Mouse (Mus musculus) neural tube, embryonic 11.5 days (tissue): ENCODE results near the gene Rnh1. TPM values are rescaled to one million over a fixed set of nuclear protein-coding genes. Genes with fewer than 3 reads are reported as not detected.

Experiments used
- ATAC-seq: fragments of 200-750 bp; cut with Nextera tagmentation; 2 replicates; pipeline ENCODE4 v1.8.0; 2017; ENCODE audit warnings: moderate number of reproducible peaks, mild to moderate bottlenecking, moderate TSS enrichment, moderate library complexity; ENCODE audit not compliant: insufficient read depth, low FRiP score, low TSS enrichment
- DNase-seq: peaks from one replicate; pipeline ENCODE4 v3.0.0-alpha.2; 2015; ENCODE audit warnings: low spot score
- H3K27ac ChIP-seq: fragments of 300-500 bp; sonication (generic); 2 replicates; pipeline ENCODE4 v1.5.1; 2014; ENCODE audit warnings: low read depth, mild to moderate bottlenecking, low read length
- H3K27me3 ChIP-seq: fragments of 300-500 bp; sonication (generic); 2 replicates; pipeline ENCODE4 v1.6.1; 2014; ENCODE audit warnings: mild to moderate bottlenecking, low read length, mixed read lengths; ENCODE audit not compliant: control insufficient read depth, insufficient read depth
- H3K36me3 ChIP-seq: fragments of 300-500 bp; sonication (generic); 2 replicates; pipeline ENCODE4 v1.6.1; 2014; ENCODE audit warnings: mild to moderate bottlenecking, low read length, moderate library complexity, mixed read lengths; ENCODE audit not compliant: control insufficient read depth, insufficient read depth
- H3K4me1 ChIP-seq: fragments of 300-500 bp; sonication (generic); 2 replicates; pipeline ENCODE4 v1.6.1; 2014; ENCODE audit warnings: low read length, mixed read lengths; ENCODE audit not compliant: control insufficient read depth, insufficient read depth
- H3K4me2 ChIP-seq: fragments of 300-500 bp; sonication (generic); 2 replicates; pipeline ENCODE4 v1.6.1; 2014; ENCODE audit warnings: low read depth, mild to moderate bottlenecking, moderate library complexity
- H3K4me3 ChIP-seq: fragments of 300-500 bp; sonication (generic); 2 replicates; pipeline ENCODE4 v1.5.1; 2014; ENCODE audit warnings: low read depth, low read length
- H3K9ac ChIP-seq: fragments of 300-500 bp; sonication (generic); 2 replicates; pipeline ENCODE4 v1.6.1; 2014; ENCODE audit warnings: mild to moderate bottlenecking, low read length
- H3K9me3 ChIP-seq: fragments of 300-500 bp; sonication (generic); 2 replicates; pipeline ENCODE4 v1.6.1; 2016; ENCODE audit warnings: low read length; ENCODE audit not compliant: control insufficient read depth
- WGBS: fragments of 180-500 bp; shearing (Covaris S2); extraction: QIAGEN DNeasy Blood & Tissue Kit; methylation state at CpG from one replicate; pipeline ENCODE4 v1.1.7; 2014; 5-methylcytosine and 5-hydroxymethylcytosine counted together
- microRNA counts: library from miRNA; unstranded; fragments of <30 nt; microRNA quantifications from one replicate; lab custom pipeline; 2015
- microRNA-seq: library from miRNA; unstranded; fragments of <30 nt; microRNA quantifications from one replicate; pipeline ENCODE4, GENCODE M21; 2016
- polyA plus RNA-seq: library from polyadenylated mRNA; unstranded; fragments of >200 nt; fragmentation: Nextera tagmentation; extraction: Ambion mirVana; gene quantifications from 2 replicates; pipeline ENCODE4 v1.2.1, GENCODE M21; 2014

The Rnh1 gene
- polyA plus RNA-seq, 1 experiment from 2014 or later: 69.7 TPM

DNA sequence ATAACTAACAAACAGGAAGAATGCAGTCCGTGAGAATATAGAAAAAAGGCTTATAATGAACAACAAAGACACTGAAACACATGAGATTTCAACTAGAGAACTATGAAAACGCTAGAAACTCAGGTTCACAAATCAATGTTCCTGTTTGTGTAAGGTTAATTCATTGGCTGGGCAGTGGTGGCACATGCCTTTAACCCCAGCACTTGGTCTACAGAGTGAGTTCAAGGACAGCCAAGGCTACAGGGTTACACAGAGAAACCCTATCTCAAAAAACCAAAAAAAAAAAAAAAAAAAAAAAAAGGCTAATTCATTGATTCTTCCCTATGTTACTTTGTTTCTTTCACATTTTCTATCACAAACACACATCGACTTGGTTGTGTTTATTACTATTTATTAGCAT lies 52.1 kb downstream of the Rnh1 start:
- Histone ChIP-seq H3K9ac (no peak overlapping the region), H3K4me2 (no peak overlapping the region), H3K4me1 (no peaks in the 10 kb centered on the region), H3K27ac (no peak overlapping the region), H3K27me3 (no peaks in the 10 kb centered on the region), H3K9me3 (no peaks in the 10 kb centered on the region), H3K4me3 (no peak overlapping the region), H3K36me3 (no peaks in the 10 kb centered on the region)
- ATAC-seq (no peak), DNase-seq (no peak)
- 85% methylated on average over 3 of the region's 3 CpGs for WGBS

DNA sequence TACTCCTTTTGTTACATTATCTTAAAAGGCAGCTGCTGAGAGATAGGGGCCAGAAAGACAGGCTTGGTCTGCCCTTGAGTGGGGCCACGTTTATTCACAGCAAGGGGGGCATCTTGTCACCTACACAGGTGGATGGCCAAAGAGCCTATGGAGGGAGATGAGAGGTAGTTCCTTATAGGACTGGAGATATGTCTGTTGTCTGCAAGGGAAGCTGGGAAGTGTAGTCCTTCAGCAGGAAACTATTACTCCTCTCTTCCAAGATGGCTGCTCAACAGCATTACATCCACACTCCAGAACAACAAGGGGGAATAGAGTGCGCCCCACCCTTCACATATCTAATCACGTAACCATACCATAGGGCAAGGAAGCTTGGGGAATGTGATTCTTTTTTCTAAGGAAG lies 53.2 kb downstream of the Rnh1 start:
- H3K4me3 ChIP-seq: no peak overlapping the region
- no peaks in the 10 kb centered on the region for H3K9me3 ChIP-seq
- H3K4me2 ChIP-seq: no peak overlapping the region
- H3K4me1 ChIP-seq: no peaks in the 10 kb centered on the region
- H3K27me3 ChIP-seq: no peaks in the 10 kb centered on the region
- DNase-seq: no peak
- ATAC-seq: no peak
- no peak overlapping the region for H3K9ac ChIP-seq
- WGBS: 77% methylated on average over 3 of the region's 3 CpGs
- no peak overlapping the region for H3K27ac ChIP-seq
- no peaks in the 10 kb centered on the region for H3K36me3 ChIP-seq

DNA sequence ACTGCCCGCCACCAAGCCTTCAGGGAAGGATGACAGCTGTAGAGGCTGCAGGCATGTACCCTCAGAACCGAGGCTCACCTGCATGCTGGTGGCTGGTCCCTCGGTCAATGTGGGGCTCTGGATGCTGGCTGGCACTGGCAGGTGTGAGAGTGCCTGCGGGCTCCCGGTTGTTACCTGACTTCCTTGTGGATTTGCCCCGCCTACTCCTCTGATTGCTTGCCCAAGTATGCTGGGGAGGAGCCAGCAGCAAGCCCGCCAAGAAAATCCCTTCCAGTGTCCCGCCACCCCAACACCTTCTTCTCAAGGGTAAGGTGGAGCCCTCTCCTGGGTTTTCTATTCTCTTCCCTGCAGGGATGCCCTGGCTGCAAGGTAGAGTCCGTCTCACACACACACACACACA lies 55.0 kb downstream of the Rnh1 start, which contains the start of gene Ano9:
TSS of gene Ano9 (minus strand) at position 171 of the 400 bp plus-strand sequence.
- no peaks in the 10 kb centered on the region for H3K27me3 ChIP-seq
- H3K4me1 ChIP-seq: no peaks in the 10 kb centered on the region
- no peak within 1 kb of the TSS for H3K4me3 ChIP-seq
- no peaks in the 10 kb centered on the region for H3K9me3 ChIP-seq
- 10% methylated on average over 9 of the region's 9 CpGs for WGBS
- H3K36me3 ChIP-seq: no peaks in the 10 kb centered on the region
- ATAC-seq (no peak), DNase-seq (no peak)
- H3K4me2 ChIP-seq: no peak within 1 kb of the TSS
- no peak within 1 kb of the TSS for H3K27ac ChIP-seq
- no peak within 1 kb of the TSS for H3K9ac ChIP-seq

DNA sequence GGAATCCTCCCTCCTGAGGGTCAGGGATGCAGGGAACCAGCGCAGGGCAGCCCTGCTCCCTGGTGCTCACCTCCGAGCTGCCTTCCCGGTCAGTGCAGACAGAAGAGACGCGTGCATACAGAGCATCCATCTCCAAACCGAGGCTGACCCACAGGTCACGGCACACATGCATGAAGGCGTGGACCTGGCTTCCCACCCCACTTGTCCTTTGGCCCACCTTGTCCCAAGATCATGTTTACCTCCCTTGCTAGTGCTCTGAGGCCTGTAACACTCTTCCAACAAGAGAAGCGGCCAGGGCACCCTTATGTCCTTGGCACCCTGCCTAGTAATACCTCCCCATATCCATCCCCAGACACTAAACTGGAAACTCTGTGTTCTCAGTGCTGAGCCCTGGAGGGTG lies 56.8 kb downstream of the Rnh1 start:
- WGBS: 87% methylated on average over 9 of the region's 9 CpGs

More for the DNA sequence above, 56.8 kb downstream of the Rnh1 start:
- no peaks in the 10 kb centered on the region for H3K4me1 ChIP-seq
- no peaks in the 10 kb centered on the region for H3K36me3 ChIP-seq
- H3K27ac ChIP-seq: no peak overlapping the region
- ATAC-seq: no peak
- no peaks in the 10 kb centered on the region for H3K9me3 ChIP-seq
- no peak for DNase-seq
- H3K27me3 ChIP-seq: no peaks in the 10 kb centered on the region
- no peak overlapping the region for H3K4me3 ChIP-seq
- no peak overlapping the region for H3K9ac ChIP-seq
- no peak overlapping the region for H3K4me2 ChIP-seq

MicroRNAs within 50 kb of the gene (microRNA counts, 519-probe panel; counts per million panel counts)
- microRNA mmu-miR-210 (lab: Ali Mortazavi, UCI): 4,302 counts per million, percentile 79 among the panel's probes with 10 or more counts

Small RNA genes lying within 50 kb of the gene (microRNA-seq; reads per million reads assigned to microRNA genes)
- 365 reads per million, percentile 66 among the genes with 10 or more reads in this experiment for gene Mir210

Other genes starting within 250 kb of the Rnh1 start
- gene Pgghg, start 231.5 kb downstream of the Rnh1 start, polyA plus RNA-seq: 13.3 and 15.8 TPM in 2 replicates
- 1.2 and 1.4 TPM in 2 replicates for gene Ifitm5, start 222.6 kb downstream of the Rnh1 start, polyA plus RNA-seq
- 0.69 TPM in 1 of 2 replicates, not detected in the other for gene Gm45717, start 216.9 kb downstream of the Rnh1 start, polyA plus RNA-seq
- 383 and 395 TPM in 2 replicates for gene Ifitm2, start 216.9 kb downstream of the Rnh1 start, polyA plus RNA-seq
- 8.3 and 12.5 TPM in 2 replicates for gene Ifitm1, start 205.6 kb downstream of the Rnh1 start, polyA plus RNA-seq
- 20.1 and 21.0 TPM in 2 replicates for gene Ifitm3, start 162.1 kb downstream of the Rnh1 start, polyA plus RNA-seq
- not detected in 2 replicates for gene Ifitm6, start 154.9 kb downstream of the Rnh1 start, polyA plus RNA-seq
- not detected in 2 replicates for gene Gm17387, start 143.7 kb downstream of the Rnh1 start, polyA plus RNA-seq
- 14.5 and 17.1 TPM in 2 replicates for gene B4galnt4, start 111.8 kb downstream of the Rnh1 start, polyA plus RNA-seq
- 2.3 and 2.7 TPM in 2 replicates for gene Pkp3, start 94.6 kb downstream of the Rnh1 start, polyA plus RNA-seq
- gene Sigirr, start 72.3 kb downstream of the Rnh1 start, polyA plus RNA-seq: 2.4 and 3.1 TPM in 2 replicates
- gene Ano9, start 55.1 kb downstream of the Rnh1 start, polyA plus RNA-seq: 0.09 TPM in 1 of 2 replicates, not detected in the other
- gene Ptdss2, start 50.5 kb downstream of the Rnh1 start, polyA plus RNA-seq: 69.0 and 69.5 TPM in 2 replicates
- 111 and 122 TPM in 2 replicates for gene Hras, start 21.1 kb upstream of the Rnh1 start, polyA plus RNA-seq
- gene Lrrc56, start 21.3 kb upstream of the Rnh1 start, polyA plus RNA-seq: 9.1 and 9.5 TPM in 2 replicates
- gene Lmntd2, start 41.2 kb upstream of the Rnh1 start, polyA plus RNA-seq: 1.9 and 2.0 TPM in 2 replicates
- gene Rassf7, start 43.0 kb upstream of the Rnh1 start, polyA plus RNA-seq: 34.4 and 45.7 TPM in 2 replicates
- gene Phrf1, start 55.9 kb upstream of the Rnh1 start, polyA plus RNA-seq: 90.3 and 93.3 TPM in 2 replicates
- 0.56 and 0.78 TPM in 2 replicates for gene Irf7, start 93.6 kb upstream of the Rnh1 start, polyA plus RNA-seq
- gene Cdhr5, start 103.9 kb upstream of the Rnh1 start, polyA plus RNA-seq: not detected in 2 replicates
- 13.2 and 13.7 TPM in 2 replicates for gene Sct, start 106.3 kb upstream of the Rnh1 start, polyA plus RNA-seq
- 0.43 and 0.61 TPM in 2 replicates for gene Drd4, start 119.1 kb upstream of the Rnh1 start, polyA plus RNA-seq
- gene Deaf1, start 154.8 kb upstream of the Rnh1 start, polyA plus RNA-seq: 72.3 and 90.1 TPM in 2 replicates
- gene Tmem80, start 154.9 kb upstream of the Rnh1 start, polyA plus RNA-seq: 29.3 and 32.6 TPM in 2 replicates
- gene Eps8l2, start 166.0 kb upstream of the Rnh1 start, polyA plus RNA-seq: 2.2 TPM in 2 replicates
- gene Taldo1, start 219.3 kb upstream of the Rnh1 start, polyA plus RNA-seq: 359 and 371 TPM in 2 replicates
- 44.1 and 46.0 TPM in 2 replicates for gene Gatd1, start 241.3 kb upstream of the Rnh1 start, polyA plus RNA-seq